Mouse (Mus musculus) kidney, postnatal 14 days (tissue): ENCODE results near the gene Psmb3.
A peak's percentile ranks its signal among the peaks of the same experiment; 100 is the strongest.

Experiments used
- DNase-seq: peaks from one replicate; pipeline ENCODE4 v3.0.0; 2022; ENCODE audit warnings: mixed read lengths

Gene Psmb3

DNA sequence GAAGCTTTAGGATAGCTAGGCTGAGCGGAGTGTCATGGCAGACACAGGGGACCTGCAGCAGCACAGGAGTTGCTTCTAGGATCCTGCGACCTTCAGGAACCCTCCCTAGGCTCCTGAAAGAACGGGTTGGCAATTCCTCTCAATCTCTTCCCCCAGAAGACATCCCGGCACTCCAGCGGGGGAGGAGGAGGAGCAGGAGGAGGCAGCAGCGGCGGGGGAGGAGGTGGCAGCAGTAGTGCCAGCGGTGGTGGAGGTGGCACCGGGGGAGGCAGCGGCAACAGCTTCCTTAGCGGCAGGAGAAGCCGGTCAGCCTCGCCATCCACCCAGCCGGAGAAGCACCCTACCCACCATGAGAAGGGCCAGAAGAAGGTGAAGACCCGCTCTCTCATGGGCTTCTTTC is 33.9 kb upstream of the Psmb3 start:
- no peak for DNase-seq

- DNase-seq = peak; percentile 69
These were observed 33.4 kb upstream of the Psmb3 start for GRCm38 (mm10) chr11:97669829-97670228.

DNA sequence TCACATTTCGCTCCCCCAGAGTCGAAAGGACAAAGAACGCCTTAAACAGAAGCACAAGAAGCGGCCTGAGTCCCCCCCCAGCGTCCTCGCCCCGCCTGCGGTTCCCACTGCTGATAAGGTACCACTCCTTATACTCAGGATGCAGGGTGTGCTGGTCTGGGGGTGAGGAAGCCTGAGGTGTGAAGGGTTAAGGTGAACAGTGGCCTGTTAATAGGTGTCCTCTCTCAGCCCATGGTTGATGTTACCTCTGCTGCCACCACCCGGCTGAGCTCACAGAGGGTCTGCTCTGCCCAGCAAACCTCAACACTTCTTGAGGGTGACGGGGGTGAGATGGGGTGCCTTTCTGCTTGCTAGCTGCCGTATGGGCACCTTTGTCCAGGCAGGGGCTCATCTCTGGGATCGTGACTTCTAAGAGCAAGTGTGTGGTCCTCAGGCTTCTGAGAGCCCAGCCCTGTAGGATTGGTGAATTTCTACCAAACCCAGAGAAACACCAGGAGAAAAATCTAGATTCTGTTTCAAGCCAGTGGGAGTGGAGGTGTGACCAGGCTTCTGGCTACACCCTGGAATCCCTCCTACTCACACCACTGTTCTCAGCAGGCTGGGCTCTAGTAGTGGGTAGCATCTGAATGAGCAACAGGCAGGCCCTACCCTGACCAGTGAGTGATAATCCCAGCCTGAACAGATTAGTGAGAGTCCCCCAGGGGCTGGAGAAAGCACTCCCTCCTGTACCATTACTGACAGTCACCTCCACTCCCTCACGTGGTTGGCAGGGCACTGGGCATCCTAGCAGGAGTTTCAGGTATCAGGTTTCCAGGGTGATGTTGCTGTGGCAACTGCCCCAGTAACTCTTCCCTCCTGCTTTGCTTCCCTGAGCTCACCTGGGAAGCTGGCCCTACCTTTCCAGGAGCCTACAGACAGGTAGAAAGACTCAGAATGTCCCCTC is 32.7 kb upstream of the Psmb3 start:
- no peak for DNase-seq

- DNase-seq = no peak
These were observed 32.0 kb upstream of the Psmb3 start for GRCm38 (mm10) chr11:97671177-97671527.

DNA sequence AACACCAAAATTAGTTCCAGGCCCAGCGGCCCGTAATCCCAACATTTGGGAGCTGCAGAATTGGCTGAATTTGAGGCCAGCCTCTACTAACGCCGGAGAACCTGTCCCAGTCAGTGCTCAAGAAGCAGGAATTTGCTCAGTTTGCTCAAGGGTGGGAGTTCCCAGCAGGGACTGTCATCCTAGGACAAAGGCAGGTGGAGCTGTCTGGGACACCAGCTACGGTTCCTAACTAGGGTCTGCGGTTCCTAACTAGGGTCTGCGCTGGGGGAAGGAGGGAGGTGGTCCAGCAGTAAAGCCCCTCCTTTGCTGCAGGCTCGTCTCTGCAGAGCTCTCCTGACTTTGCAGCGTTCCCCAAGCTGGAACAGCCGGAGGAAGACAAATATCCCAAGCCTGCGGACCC is 30.1 kb upstream of the Psmb3 start:
- DNase-seq = no peak

- DNase-seq = no peak
These were observed 27.0 kb upstream of the Psmb3 start for GRCm38 (mm10) chr11:97676050-97676754.

- DNase-seq = no peak
These were observed 25.8 kb upstream of the Psmb3 start for GRCm38 (mm10) chr11:97677381-97677780.

- no peak for DNase-seq
These were observed 25.4 kb upstream of the Psmb3 start for GRCm38 (mm10) chr11:97677842-97678241.

- DNase-seq = no peak
These were observed 24.9 kb upstream of the Psmb3 start for GRCm38 (mm10) chr11:97678301-97678700.

DNA sequence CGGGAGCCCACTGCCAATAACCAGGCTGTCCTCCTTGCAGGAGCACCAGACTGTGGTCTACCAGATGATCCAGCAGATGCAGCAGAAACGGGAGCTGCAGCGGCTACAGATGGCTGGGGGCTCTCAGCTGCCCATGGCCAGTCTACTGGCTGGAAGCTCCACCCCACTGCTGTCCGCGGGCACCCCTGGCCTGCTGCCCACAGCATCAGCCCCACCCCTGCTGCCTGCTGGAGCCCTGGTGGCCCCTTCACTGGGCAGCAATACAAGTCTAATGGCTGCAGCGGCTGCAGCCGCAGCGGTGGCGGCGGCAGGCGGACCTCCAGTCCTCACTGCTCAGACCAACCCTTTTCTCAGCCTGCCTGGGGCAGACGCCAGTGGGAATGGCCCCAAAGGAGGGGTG is 22.8 kb upstream of the Psmb3 start:
- no peak for DNase-seq

GRCm38 (mm10) chr11:97682504-97683055 is 20.6 kb upstream of the Psmb3 start:
- DNase-seq = no peak

DNA sequence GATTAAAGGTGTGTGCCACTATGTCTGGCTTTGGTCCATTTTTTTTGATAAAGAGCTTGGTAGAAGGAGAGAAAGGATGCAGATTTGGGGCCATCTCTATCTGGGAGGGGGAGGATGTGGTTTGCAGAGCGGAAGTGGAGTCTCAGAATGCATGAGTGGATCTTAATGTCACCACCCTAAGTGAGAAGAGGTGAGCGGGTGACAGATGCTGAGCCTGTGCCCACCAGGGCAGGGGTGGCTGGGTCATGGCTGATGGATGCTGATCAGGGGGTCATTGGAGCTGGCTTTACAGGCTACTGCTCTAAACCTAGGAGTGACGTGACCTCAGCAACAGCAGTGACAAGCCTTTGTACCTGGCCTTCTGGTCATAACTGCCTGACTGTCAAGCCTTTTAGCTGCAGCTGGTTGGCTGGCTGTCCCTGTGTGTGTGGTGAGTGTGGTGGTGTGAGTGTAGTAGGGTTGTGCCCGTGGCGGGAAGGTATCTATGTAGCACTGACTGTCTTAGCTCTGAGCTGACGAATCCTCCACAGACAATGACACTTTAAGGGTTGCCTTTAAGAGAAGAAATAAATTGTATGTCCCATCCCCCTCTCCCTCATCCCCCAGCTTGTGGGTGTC is 19.0 kb upstream of the Psmb3 start:
- no peak for DNase-seq

DNA sequence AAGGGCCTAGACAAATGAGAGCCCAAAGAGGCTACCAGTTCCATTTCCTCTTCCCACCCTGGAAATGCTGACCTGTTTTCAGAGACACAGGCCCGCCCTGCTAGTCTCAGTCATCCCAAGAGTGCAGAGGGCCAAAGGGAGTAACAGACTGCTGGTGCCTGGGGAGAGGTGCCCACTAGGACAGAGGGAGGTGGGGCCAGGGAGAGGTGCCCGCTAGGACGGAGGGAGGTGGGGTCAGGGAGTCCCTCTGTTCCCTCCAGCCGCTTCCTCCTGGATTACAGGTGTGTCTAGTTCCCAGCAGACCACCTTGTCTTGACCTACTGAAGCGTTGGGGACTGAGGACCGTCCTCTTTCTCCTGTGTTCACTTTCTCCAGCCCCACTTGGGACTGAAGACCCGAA is 18.4 kb upstream of the Psmb3 start:
- DNase-seq = no peak

GRCm38 (mm10) chr11:97685613-97686321 is 17.4 kb upstream of the Psmb3 start, which contains the start of gene Cisd3:
Gene Cisd3, plus strand, starts transcription at chr11:97685826.
- DNase-seq = peak; percentile 98

DNA sequence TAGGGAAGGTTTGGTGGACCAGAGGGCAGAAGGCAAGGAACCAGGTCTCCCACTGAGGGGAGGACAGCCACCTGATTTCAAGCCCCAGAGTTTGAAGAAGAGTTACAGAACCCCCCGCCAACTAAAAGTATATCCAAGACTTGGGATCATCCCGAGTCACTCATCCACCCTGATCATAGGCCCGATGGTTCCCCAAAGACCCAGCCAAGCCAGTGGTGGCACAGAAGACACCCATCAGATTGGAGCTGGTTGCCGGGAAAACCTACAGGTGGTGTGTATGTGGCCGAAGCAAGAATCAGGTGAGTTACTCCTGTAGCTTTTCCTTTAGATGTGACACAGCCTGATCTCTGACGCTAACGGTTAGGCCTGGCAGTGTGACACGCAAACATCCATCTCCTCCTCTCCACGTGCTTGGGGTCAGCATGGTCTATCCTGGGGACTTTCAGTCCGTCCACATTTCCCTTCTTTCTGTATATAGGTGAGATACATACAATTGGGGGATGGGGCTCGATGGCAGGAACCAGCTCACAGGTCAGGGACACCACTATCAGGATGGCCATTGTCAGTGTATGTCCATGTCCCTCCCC is 16.8 kb upstream of the Psmb3 start:
- DNase-seq = no peak

- peak; percentile 45 for DNase-seq
These were observed 16.1 kb upstream of the Psmb3 start for GRCm38 (mm10) chr11:97687061-97687460.

DNA sequence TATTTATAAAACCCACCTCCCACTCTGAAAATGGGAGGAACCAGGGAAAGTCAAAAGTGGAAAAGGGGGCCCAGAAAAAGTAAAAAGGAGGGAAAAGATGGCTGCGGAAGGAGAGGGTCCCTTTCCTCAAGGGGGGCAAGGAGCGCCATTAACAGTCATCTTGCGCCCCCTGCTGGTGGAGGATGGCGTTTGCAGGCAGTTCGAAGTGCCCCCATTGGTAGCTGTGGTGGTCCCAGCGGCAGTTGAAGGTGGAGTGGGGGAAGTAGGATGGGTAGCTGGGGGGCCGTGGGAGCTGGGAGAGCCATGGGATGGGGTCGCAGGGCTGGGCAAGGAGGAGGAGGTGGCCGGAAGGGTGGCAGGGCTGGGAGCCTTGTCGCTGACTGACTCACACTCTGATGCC is 13.3 kb upstream of the Psmb3 start:
- DNase-seq = peak; percentile 52

DNA sequence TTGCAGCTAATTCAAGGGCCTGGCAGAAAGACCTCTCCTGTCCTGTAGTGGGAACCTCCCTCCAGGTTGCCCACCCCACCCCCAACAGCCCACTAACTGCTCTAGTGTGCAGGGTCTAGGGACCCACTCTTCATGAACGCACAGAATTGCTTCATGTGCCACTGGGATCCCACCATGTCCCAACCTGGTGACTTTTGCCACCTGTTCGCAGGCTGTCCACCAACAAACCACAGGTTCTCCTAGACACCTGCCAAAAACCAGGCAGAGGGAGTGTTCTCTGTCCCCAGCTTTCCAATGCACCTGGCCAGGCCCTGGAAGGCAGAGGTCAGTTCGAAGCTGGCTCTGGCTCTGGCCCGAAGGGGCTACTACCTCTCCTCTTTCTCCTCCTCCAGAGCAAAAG is 8.8 kb upstream of the Psmb3 start:
- DNase-seq = no peak

DNA sequence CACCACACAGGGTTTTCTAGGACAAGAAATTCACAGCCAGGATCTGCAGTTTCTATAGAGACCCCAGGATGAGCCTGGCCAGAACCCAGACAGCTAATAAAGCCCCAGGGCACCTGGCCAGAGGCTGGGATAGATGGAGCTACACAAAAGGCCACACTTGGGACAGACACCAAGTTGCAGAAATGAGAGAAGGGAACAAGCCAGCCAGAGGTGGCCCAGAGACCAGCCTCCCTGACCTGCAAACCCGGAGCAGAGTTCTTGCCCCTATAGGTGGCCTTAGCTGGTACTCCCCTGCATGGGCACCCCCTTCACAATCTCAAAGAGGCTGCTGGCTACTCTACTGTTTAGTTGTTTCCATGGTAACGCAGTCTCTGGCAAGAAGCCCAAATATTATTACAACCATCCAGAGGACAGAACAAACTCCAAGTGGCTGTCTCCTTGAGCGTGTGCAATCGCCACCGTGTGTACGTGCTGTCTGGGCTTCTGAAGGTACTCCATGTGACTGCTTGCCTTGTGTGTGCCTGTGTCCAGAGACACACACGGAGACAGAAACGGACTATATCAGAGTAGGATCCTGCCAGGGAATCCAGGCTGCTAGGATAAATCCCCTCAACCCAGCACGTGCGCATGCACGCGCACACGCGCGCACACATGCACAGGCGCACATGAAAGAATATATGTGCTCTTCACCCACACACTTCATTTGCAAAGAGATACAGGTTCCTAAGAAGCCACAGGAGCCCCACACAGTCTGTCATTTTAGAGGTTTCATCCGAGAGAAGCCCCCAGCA is 8.1 kb upstream of the Psmb3 start:
- peak; percentile 71 for DNase-seq

- DNase-seq = no peak
These were observed 7.3 kb upstream of the Psmb3 start for GRCm38 (mm10) chr11:97695712-97696401.

DNA sequence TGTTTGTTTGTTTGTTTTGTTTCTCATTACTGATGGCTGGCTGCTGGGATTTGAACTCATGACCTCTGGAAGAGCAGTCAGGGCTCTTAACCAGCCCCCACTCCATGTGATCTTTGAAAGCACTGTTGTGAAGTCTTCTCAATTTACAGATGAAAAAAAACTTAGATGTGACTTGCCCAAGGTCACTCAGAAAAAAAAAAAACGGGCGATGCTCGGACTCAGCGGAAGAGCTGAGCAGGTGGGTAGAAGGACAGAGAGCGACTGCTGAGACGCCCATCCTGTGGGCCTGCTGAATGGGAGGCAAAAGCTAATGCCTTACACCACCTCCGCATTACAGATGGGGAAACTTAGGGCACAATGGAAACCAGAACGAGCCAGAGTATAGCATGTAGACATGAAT is 6.5 kb upstream of the Psmb3 start:
- DNase-seq = no peak
